Mouse (Mus musculus): ENCODE measurements around the gene Gm13275. TPM values are rescaled to one million over a fixed set of nuclear protein-coding genes. Genes with fewer than 3 reads are reported as not detected.
"Not testable (repeated sequence)": the region's sequence is repeated elsewhere in the genome, so short reads cannot be mapped to it uniquely, and the experiment has no call there.

Gene Gm13275
- total RNA-seq (2012; rRNA removed) (not detected in 2 replicates), total RNA-seq (2014; rRNA removed) (not detected in 2 replicates), polyA plus RNA-seq (2012; ENCODE audit: insufficient read length, low read depth) (not detected in 2 replicates)

DNA sequence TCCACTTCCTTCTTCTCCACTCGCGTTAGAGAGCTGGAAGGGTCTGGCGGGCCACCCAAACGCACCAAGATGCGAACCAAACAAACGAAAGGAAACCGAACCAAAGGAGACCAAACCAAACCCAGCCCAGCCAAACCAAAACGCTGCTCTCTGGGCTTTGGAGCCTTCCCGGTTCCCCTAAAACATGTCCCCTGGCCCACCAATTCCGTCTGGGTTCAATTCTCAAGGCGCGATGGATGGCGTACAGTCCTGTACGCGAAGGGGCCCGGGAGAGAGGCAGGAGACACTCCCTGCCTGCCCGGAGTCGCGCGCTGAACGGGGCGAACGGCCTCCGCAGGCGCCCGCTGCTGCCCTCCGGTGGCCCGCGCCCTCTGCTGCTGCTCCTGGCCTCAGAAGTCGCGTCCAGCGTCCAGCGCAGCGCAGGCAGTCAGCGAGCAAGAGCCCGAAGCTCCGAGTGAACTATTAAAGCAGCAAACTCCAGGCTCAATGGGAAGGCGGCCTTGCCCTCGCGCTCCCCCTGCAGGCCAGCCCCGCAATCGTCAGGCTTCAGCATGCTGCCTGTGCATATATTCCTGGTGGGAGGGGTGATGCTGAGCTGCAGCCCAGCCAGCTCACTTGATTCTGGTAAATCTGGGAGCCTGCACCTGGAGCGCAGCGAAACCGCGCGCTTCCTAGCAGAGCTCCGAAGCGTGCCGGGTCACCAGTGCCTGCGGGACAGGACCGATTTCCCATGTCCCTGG lies at the start of gene Gm13275:
Gm13275 (plus strand) TSS at position 552 of the 740 bp plus-strand sequence.
- H3K79me2 ChIP-seq (replicated peaks; ENCODE audit: control insufficient read depth, extremely low read depth, insufficient read depth, poor library complexity, severe bottlenecking); H3K27me3 ChIP-seq (replicated peaks); H3K4me3 ChIP-seq (replicated peaks in 1 of 3; ENCODE audit: low read depth in 2 of 3, low read length in 2 of 3, poor library complexity in 1 of 3); H3K4me1 ChIP-seq (ENCODE audit: control insufficient read depth in 1 of 2, insufficient read depth in 2 of 2); H3K9me3 ChIP-seq (replicated peaks; ENCODE audit: low read length); H3K27ac ChIP-seq (ENCODE audit: insufficient read depth, low read depth); dilution Hi-C loops (cut with MboI; ENCODE audit: extremely low pct_ligation_motif_present, extremely low pct_unique_long_range_greater_than_20kb, low sequenced_read_pairs); H3K36me3 ChIP-seq (replicated peaks in 1 of 2; ENCODE audit: control insufficient read depth in 1 of 2, insufficient read depth in 1 of 2, low read length in 1 of 2); H3K9ac ChIP-seq (ENCODE audit: insufficient read depth, low read depth); DNase-seq (ENCODE audit: extremely low read depth); in situ Hi-C loops (cut with MboI; ENCODE audit: low pct_ligation_motif_present, low pct_unique_long_range_greater_than_20kb, low sequenced_read_pairs); H3K4me2 ChIP-seq (ENCODE audit: insufficient read depth, low read depth, poor library complexity, severe bottlenecking): not testable (repeated sequence)

DNA sequence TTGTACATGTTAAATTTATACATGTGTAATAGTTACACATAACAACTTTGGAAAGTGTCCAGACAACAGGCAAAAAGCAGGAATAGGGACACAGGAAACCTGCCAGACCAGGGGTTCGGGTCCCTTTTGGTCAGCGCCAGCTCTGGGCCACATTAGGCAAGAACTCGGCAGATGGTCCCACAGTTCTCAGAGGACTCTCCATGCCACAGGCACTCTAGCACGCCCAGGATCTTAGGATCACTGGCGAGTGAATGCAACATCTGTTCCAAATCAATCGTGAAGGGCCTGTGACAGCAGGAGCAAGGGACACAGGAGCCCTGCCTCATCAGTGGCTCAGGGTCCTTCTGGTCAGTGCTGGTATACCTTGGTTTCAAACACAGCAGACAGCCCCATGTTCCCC lies 44.4 kb upstream of the Gm13275 start:
- Histone ChIP-seq H3K9me3 (replicated peaks; ENCODE audit: low read length) (peaks cover 3% of the 10 kb centered on the region), H3K9ac (ENCODE audit: insufficient read depth, low read depth) (no peak overlapping the region), H3K4me1 (ENCODE audit: control insufficient read depth in 1 of 2, insufficient read depth in 2 of 2) (0 out of 4 replicates have a peak, but pooled peaks cover 0 to 3% of the 10 kb centered on the region in 2 experiments), H3K79me2 (replicated peaks; ENCODE audit: control insufficient read depth, extremely low read depth, insufficient read depth, poor library complexity, severe bottlenecking) (no peaks in the 10 kb centered on the region), H3K27ac (ENCODE audit: insufficient read depth, low read depth) (no peak overlapping the region), H3K4me2 (ENCODE audit: insufficient read depth, low read depth, poor library complexity, severe bottlenecking) (no peak overlapping the region), H3K36me3 (replicated peaks in 1 of 2; ENCODE audit: control insufficient read depth in 1 of 2, insufficient read depth in 1 of 2, low read length in 1 of 2) (no peaks in the 10 kb centered on the region), H3K27me3 (replicated peaks) (peaks cover 42% of the 10 kb centered on the region), H3K4me3 (replicated peaks in 1 of 3; ENCODE audit: low read depth in 2 of 3, low read length in 2 of 3, poor library complexity in 1 of 3) (no peak overlapping the region)
- DNase-seq (ENCODE audit: extremely low read depth) = no peak
- in situ Hi-C loops (cut with MboI; ENCODE audit: low pct_ligation_motif_present, low pct_unique_long_range_greater_than_20kb, low sequenced_read_pairs) = no loop called here
- no peak for TF ChIP-seq NELFE (IDR thresholded peaks at IDR 0.05; ENCODE audit: low read depth, low read length)
- TF ChIP-seq RCOR1 (conservative IDR thresholded peaks at IDR 0.05; ENCODE audit: low read depth, low read length) = no peak
- no peak for TF ChIP-seq PAX5 (IDR thresholded peaks at IDR 0.05; ENCODE audit: low read length)
- TF ChIP-seq SMC3 (IDR thresholded peaks at IDR 0.05; ENCODE audit: low read depth, low read length) = no peak
- TF ChIP-seq ZC3H11A (IDR thresholded peaks at IDR 0.05; ENCODE audit: low read depth, low read length) = no peak
- TF ChIP-seq CTCF (conservative IDR thresholded peaks at IDR 0.05 in 1 of 2, IDR thresholded peaks at IDR 0.05 in 1 of 2; ENCODE audit: low read depth in 2 of 2, low read length in 2 of 2) = no peak
- no peak for TF ChIP-seq EP300 (IDR thresholded peaks at IDR 0.05; ENCODE audit: low read length)
- no peak for TF ChIP-seq UBTF (IDR thresholded peaks at IDR 0.05; ENCODE audit: low read depth, low read length)
- no peak for TF ChIP-seq JUN (IDR thresholded peaks at IDR 0.05; ENCODE audit: insufficient read depth, low read depth, low read length)
- no peak for TF ChIP-seq RAD21 (IDR thresholded peaks at IDR 0.05; ENCODE audit: low read depth, low read length)
- no peak for TF ChIP-seq IRF4 (IDR thresholded peaks at IDR 0.05; ENCODE audit: low read depth, low read length)
- dilution Hi-C loops (cut with MboI; ENCODE audit: extremely low pct_ligation_motif_present, extremely low pct_unique_long_range_greater_than_20kb, low sequenced_read_pairs) = no loop called here

GRCm38 (mm10) chr4:88754818-88755340 lies 39.4 kb upstream of the Gm13275 start, which contains the start of gene Gm13271:
TSS of gene Gm13271 (plus strand) at chr4:88754868.
- H3K4me3 ChIP-seq (replicated peaks in 1 of 3; ENCODE audit: low read depth in 2 of 3, low read length in 2 of 3, poor library complexity in 1 of 3); H3K4me2 ChIP-seq (ENCODE audit: insufficient read depth, low read depth, poor library complexity, severe bottlenecking); DNase-seq (ENCODE audit: extremely low read depth); H3K4me1 ChIP-seq (ENCODE audit: control insufficient read depth in 1 of 2, insufficient read depth in 2 of 2); dilution Hi-C loops (cut with MboI; ENCODE audit: extremely low pct_ligation_motif_present, extremely low pct_unique_long_range_greater_than_20kb, low sequenced_read_pairs); H3K9ac ChIP-seq (ENCODE audit: insufficient read depth, low read depth); in situ Hi-C loops (cut with MboI; ENCODE audit: low pct_ligation_motif_present, low pct_unique_long_range_greater_than_20kb, low sequenced_read_pairs); H3K79me2 ChIP-seq (replicated peaks; ENCODE audit: control insufficient read depth, extremely low read depth, insufficient read depth, poor library complexity, severe bottlenecking); H3K36me3 ChIP-seq (replicated peaks in 1 of 2; ENCODE audit: control insufficient read depth in 1 of 2, insufficient read depth in 1 of 2, low read length in 1 of 2); H3K9me3 ChIP-seq (replicated peaks; ENCODE audit: low read length); H3K27ac ChIP-seq (ENCODE audit: insufficient read depth, low read depth): not testable (repeated sequence)
- H3K27me3 ChIP-seq (replicated peaks) = peaks cover 17% of the 10 kb centered on the region
- peak; percentile 6; the same call in 1 of the 2 replicates for TF ChIP-seq SMC3 (IDR thresholded peaks at IDR 0.05; ENCODE audit: low read depth, low read length)
- TF ChIP-seq CTCF (conservative IDR thresholded peaks at IDR 0.05 in 1 of 2, IDR thresholded peaks at IDR 0.05 in 1 of 2; ENCODE audit: low read depth in 2 of 2, low read length in 2 of 2) = peak in 1 of 2 experiments; percentile 29; a peak in 2 of 4 replicates

Measured in CH12.LX (cell line).